Mouse (Mus musculus) C2C12 (cell line): ENCODE measurements around the gene 2410004B18Rik. TPM values are rescaled to one million over a fixed set of nuclear protein-coding genes. Genes with fewer than 3 reads are reported as not detected.

Experiments used
- H3K27me3 ChIP-seq: one replicate; pipeline ENCODE4 v1.6.1; 2011; ENCODE audit not compliant: control insufficient read depth, insufficient read depth, insufficient read length
- H3K36me3 ChIP-seq: one replicate; pipeline ENCODE4 v1.6.1; 2011; ENCODE audit not compliant: control insufficient read depth, insufficient read depth
- H3K4me3 ChIP-seq: one replicate; pipeline ENCODE4 v1.5.1; 2011; ENCODE audit warnings: mild to moderate bottlenecking, control low read depth; ENCODE audit not compliant: poor library complexity, insufficient read depth, severe bottlenecking
- H3K79me2 ChIP-seq: one replicate; pipeline ENCODE4 v1.6.1; 2011; ENCODE audit not compliant: control insufficient read depth, insufficient read depth
- H3K79me3 ChIP-seq: one replicate; pipeline ENCODE4 v1.6.1; 2011; ENCODE audit warnings: low read depth, control low read depth
- H3ac ChIP-seq: one replicate; pipeline ENCODE3; 2011; ENCODE audit warnings: low read depth; ENCODE audit not compliant: control insufficient read depth, insufficient read length
- CEBPB ChIP-seq: IDR thresholded peaks from one replicate; pipeline ENCODE4 v1.6.1; 2011; ENCODE audit warnings: low read depth, mild to moderate bottlenecking, control low read depth, moderate library complexity
- CTCF ChIP-seq: IDR thresholded peaks from one replicate; pipeline ENCODE4 v1.5.1; 2011; ENCODE audit not compliant: control insufficient read depth, insufficient read depth, insufficient read length
- FOSL1 ChIP-seq: IDR thresholded peaks from one replicate; pipeline ENCODE4 v1.8.0; 2011; ENCODE audit warnings: mild to moderate bottlenecking, low read length; ENCODE audit not compliant: poor library complexity, insufficient read depth, severe bottlenecking
- MAX ChIP-seq: IDR thresholded peaks from one replicate; pipeline ENCODE4 v1.6.1; 2011; ENCODE audit warnings: mild to moderate bottlenecking, control low read depth
- MYOD1 ChIP-seq: IDR thresholded peaks from one replicate; pipeline ENCODE4 v1.6.1; 2011; ENCODE audit warnings: low read depth; ENCODE audit not compliant: control insufficient read depth, insufficient read length
- MYOG ChIP-seq: IDR thresholded peaks from one replicate; pipeline ENCODE4 v1.6.1; 2011; ENCODE audit not compliant: control insufficient read depth, insufficient read length; ENCODE audit errors: extremely low read depth
- USF1 ChIP-seq: IDR thresholded peaks from one replicate; pipeline ENCODE4 v1.6.1; 2011; ENCODE audit warnings: low read depth, mild to moderate bottlenecking, control low read depth, moderate library complexity
- polyA plus RNA-seq: library from polyadenylated mRNA; unstranded; fragments of >200 nt; fragmentation: generic; extraction: Trizol; gene quantifications from one replicate; pipeline ENCODE4 v1.2.1, GENCODE M21; 2012; ENCODE audit warnings: missing spikeins

Gene 2410004B18Rik
- polyA plus RNA-seq, 1 experiment: 22.9 TPM

DNA sequence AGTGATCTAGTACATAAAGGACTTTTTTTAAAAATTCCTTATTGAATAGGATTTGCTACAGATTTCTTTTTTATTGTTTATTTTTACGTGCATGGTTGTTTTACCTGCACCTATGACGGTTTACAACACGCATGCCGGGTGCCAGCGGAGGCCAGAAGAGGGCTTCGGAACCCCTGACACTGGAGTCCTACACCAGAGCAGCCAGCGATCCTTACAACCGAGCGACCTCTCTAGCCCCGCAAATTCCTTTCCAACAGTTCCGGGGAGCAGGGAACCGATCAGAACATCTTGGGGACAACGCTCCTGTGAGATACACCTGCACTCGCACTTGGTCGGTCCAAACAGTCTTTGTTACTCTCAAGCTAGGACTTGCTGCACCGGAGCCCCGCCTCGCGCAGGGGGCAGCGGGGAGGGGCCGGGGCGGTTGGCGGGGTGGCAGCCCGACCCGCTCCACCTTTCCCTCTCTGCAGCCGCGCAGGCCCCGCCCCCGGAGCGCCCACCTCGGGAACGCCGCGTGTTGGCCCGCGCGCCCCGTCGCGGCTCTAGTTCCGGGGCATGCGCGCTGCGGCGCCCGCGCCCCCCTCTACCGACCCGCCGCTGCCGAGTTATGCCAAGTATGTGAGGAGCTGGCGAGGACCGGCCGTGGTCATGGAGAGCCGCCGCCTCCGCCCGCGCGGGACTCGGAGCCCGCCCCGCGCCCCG, 49.6 kb downstream of the 2410004B18Rik start, which contains the start of gene Syde2:
Gene Syde2 (plus strand): TSS at position 603 of the 702 bp plus-strand sequence.
- H3K27me3 ChIP-seq: no peaks in the 10 kb centered on the region
- H3K79me3 ChIP-seq: no peaks in the 10 kb centered on the region
- H3ac ChIP-seq: peak within 1 kb of the TSS; percentile 60
- H3K36me3 ChIP-seq: no peaks in the 10 kb centered on the region
- TF ChIP-seq MAX (no peak), CTCF (no peak), MYOD1 (no peak), CEBPB (no peak), MYOG (no peak), USF1 (no peak), FOSL1 (no peak)
- peak within 1 kb of the TSS; percentile 45 for H3K4me3 ChIP-seq
- no peaks in the 10 kb centered on the region for H3K79me2 ChIP-seq

GRCm38 (mm10) chr3:145987970-145988683, 50.3 kb downstream of the 2410004B18Rik start:
- H3K79me3 ChIP-seq: no peaks in the 10 kb centered on the region
- no peaks in the 10 kb centered on the region for H3K27me3 ChIP-seq
- no peaks in the 10 kb centered on the region for H3K79me2 ChIP-seq
- H3K4me3 ChIP-seq: peak overlapping the region; percentile 45
- no peak for TF ChIP-seq FOSL1
- no peaks in the 10 kb centered on the region for H3K36me3 ChIP-seq
- peak overlapping the region; percentile 60 for H3ac ChIP-seq

DNA sequence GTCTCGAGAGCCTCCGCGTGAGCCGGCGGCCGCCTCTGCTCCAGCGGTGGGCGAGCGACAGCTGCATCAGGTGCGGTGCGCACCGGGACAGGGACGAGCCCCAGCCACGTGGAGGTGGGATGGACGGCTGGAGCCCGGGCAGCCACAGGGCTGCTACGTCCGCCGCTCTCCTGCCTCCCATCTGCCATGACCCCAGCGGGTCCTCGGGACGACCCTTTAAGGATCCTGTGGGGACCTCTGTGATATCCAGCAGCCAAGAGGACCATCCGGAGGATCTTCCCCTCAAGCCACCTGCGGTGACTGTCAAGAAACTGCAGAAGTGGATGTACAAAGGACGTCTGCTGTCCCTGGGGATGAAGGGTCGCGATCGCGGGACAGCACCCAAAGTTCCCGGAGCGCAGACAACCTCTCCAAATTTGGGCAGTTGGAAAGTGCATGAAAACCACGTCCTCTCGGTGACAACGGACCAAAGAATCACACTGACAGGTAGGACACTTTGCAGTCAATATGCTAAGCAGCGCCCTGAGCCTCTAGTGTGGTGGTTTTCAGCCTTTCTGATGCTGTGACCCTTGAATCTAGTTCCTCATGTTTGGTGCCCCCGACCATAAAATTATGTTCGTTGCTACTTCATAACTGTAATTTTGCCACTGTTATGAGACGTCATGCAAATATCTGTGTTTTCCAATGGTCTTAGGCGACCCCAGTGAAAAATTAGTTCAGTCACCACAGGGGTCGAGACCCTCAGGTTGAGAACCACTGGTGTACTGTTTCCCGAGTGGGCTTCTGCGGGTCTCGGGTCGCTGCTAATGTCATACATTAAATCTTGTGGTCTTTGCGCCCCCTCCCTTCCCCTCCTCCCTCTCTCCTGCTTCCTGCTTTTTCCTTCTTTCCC, 51.1 kb downstream of the 2410004B18Rik start:
- no peaks in the 10 kb centered on the region for H3K79me2 ChIP-seq
- TF ChIP-seq CTCF (no peak), FOSL1 (no peak), CEBPB (no peak), USF1 (no peak), MAX (no peak), MYOD1 (no peak), MYOG (no peak)
- H3K27me3 ChIP-seq: no peaks in the 10 kb centered on the region
- H3ac ChIP-seq: peak overlapping the region; percentile 60
- peak overlapping the region; percentile 45 for H3K4me3 ChIP-seq
- no peaks in the 10 kb centered on the region for H3K36me3 ChIP-seq
- H3K79me3 ChIP-seq: no peaks in the 10 kb centered on the region

DNA sequence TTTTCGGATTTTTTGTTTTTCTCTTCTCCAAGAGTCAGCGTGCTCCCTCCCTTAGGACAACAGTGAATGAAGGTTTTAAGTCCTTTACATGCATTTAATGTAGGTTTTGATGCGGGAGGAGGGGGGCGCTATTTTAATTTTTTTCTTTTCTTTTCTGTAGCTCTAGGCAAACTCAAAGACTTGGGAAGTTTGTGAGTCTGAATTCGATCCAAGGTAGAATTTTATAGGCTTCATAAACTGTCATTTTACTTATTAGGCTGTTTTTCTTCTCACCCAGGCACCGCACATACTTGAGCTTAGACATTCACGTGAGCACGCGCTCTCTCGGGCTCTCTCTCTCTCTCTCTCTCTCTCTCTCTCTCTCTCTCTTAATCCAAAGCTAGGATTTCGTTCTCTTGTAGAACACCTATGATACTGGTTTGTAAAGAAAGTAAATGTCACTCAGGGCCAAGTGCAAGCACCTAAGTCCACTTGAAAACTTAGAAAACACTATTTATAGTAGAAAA, 51.8 kb downstream of the 2410004B18Rik start:
- Histone ChIP-seq H3K79me3 (no peaks in the 10 kb centered on the region), H3K79me2 (no peaks in the 10 kb centered on the region), H3ac (no peak overlapping the region), H3K36me3 (no peaks in the 10 kb centered on the region), H3K4me3 (peak overlapping the region; percentile 45), H3K27me3 (no peaks in the 10 kb centered on the region)
- TF ChIP-seq CEBPB: no peak
- no peak for TF ChIP-seq FOSL1
- TF ChIP-seq MYOG: no peak
- no peak for TF ChIP-seq CTCF
- TF ChIP-seq MYOD1: no peak
- no peak for TF ChIP-seq MAX
- TF ChIP-seq USF1: no peak

- H3K4me3 ChIP-seq: no peak overlapping the region
- H3K79me2 ChIP-seq: no peaks in the 10 kb centered on the region
- H3ac ChIP-seq: no peak overlapping the region
- no peaks in the 10 kb centered on the region for H3K79me3 ChIP-seq
- TF ChIP-seq MAX (no peak), USF1 (no peak), CEBPB (no peak), MYOD1 (no peak), MYOG (no peak), FOSL1 (no peak), CTCF (no peak)
- H3K27me3 ChIP-seq: no peaks in the 10 kb centered on the region
- no peaks in the 10 kb centered on the region for H3K36me3 ChIP-seq
These were observed 53.3 kb downstream of the 2410004B18Rik start for GRCm38 (mm10) chr3:145991130-145991529.
